Mouse (Mus musculus): Measurements from ENCODE around the gene Auh. TPM values are rescaled to one million over a fixed set of nuclear protein-coding genes. Genes with fewer than 3 reads are reported as not detected.

Gene Auh
- polyA plus RNA-seq, 1 experiment from 2014 or later = 26.8 TPM

GRCm38 (mm10) chr13:52800091-52800490 is 129.4 kb downstream of the Auh start:
- no peak for DNase-seq (ENCODE audit: extremely low spot score, low spot score)
- H3K27me3 ChIP-seq (ENCODE audit: poor library complexity, severe bottlenecking) = no peaks in the 10 kb centered on the region
- WGBS = 80% methylated on average over 2 of the region's 2 CpGs
- H3K4me1 ChIP-seq = peaks cover 4% of the 10 kb centered on the region; the same call in 1 of the 2 replicates
- H3K9me3 ChIP-seq = no peaks in the 10 kb centered on the region
- no peaks in the 10 kb centered on the region for H3K36me3 ChIP-seq (replicated peaks)
- no peak overlapping the region for H3K4me3 ChIP-seq
- H3K27ac ChIP-seq = no peak overlapping the region

GRCm38 (mm10) chr13:52794232-52794631 is 135.2 kb downstream of the Auh start:
- Histone ChIP-seq H3K4me3 (no peak overlapping the region), H3K9me3 (no peaks in the 10 kb centered on the region), H3K27ac (no peak overlapping the region), H3K27me3 (ENCODE audit: poor library complexity, severe bottlenecking) (no peaks in the 10 kb centered on the region), H3K36me3 (replicated peaks) (no peaks in the 10 kb centered on the region), H3K4me1 (no peaks in the 10 kb centered on the region)
- WGBS = 93% methylated on average over 4 of the region's 4 CpGs
- DNase-seq (ENCODE audit: extremely low spot score, low spot score) = no peak

GRCm38 (mm10) chr13:52793434-52793989 is 136.0 kb downstream of the Auh start:
- no peak for DNase-seq (ENCODE audit: extremely low spot score, low spot score)
- no peak overlapping the region for H3K4me3 ChIP-seq
- no peak overlapping the region for H3K27ac ChIP-seq
- H3K4me1 ChIP-seq = no peaks in the 10 kb centered on the region
- WGBS = 96% methylated on average over 13 of the region's 13 CpGs
- H3K27me3 ChIP-seq (ENCODE audit: poor library complexity, severe bottlenecking) = no peaks in the 10 kb centered on the region
- no peaks in the 10 kb centered on the region for H3K36me3 ChIP-seq (replicated peaks)
- H3K9me3 ChIP-seq = no peaks in the 10 kb centered on the region

GRCm38 (mm10) chr13:52792242-52792844 is 137.1 kb downstream of the Auh start:
- H3K9me3 ChIP-seq = no peaks in the 10 kb centered on the region
- H3K4me1 ChIP-seq = no peaks in the 10 kb centered on the region
- no peak for DNase-seq (ENCODE audit: extremely low spot score, low spot score)
- H3K27me3 ChIP-seq (ENCODE audit: poor library complexity, severe bottlenecking) = no peaks in the 10 kb centered on the region
- H3K4me3 ChIP-seq = no peak overlapping the region
- H3K36me3 ChIP-seq (replicated peaks) = no peaks in the 10 kb centered on the region
- WGBS = 92% methylated on average over 9 of the region's 9 CpGs
- no peak overlapping the region for H3K27ac ChIP-seq

GRCm38 (mm10) chr13:52790894-52791293 is 138.6 kb downstream of the Auh start:
- 90% methylated on average over 5 of the region's 5 CpGs for WGBS
- no peaks in the 10 kb centered on the region for H3K27me3 ChIP-seq (ENCODE audit: poor library complexity, severe bottlenecking)
- no peak overlapping the region for H3K4me3 ChIP-seq
- no peak overlapping the region for H3K27ac ChIP-seq
- DNase-seq (ENCODE audit: extremely low spot score, low spot score) = no peak
- no peaks in the 10 kb centered on the region for H3K9me3 ChIP-seq
- H3K4me1 ChIP-seq = no peaks in the 10 kb centered on the region
- H3K36me3 ChIP-seq (replicated peaks) = no peaks in the 10 kb centered on the region

Other genes starting within 250 kb of the Auh start
- gene Nfil3, start 51.4 kb upstream of the Auh start, polyA plus RNA-seq (2016; fragmentation: Nextera tagmentation; extraction: Ambion mirVana) = 13.4 and 15.3 TPM in 2 replicates

Data from forebrain, embryonic 10.5 days (tissue).